Mouse (Mus musculus): ENCODE measurements at regions not wholly inside any gene's neighbourhood (a gene's known extent, or its start where the extent isn't known, plus 50 kb on each side); places are given as distances from the start of the nearest gene placed in this dataset.
"Not testable (repeated sequence)": the region's sequence is repeated elsewhere in the genome, so short reads cannot be mapped to it uniquely, and the experiment has no call there.

DNA sequence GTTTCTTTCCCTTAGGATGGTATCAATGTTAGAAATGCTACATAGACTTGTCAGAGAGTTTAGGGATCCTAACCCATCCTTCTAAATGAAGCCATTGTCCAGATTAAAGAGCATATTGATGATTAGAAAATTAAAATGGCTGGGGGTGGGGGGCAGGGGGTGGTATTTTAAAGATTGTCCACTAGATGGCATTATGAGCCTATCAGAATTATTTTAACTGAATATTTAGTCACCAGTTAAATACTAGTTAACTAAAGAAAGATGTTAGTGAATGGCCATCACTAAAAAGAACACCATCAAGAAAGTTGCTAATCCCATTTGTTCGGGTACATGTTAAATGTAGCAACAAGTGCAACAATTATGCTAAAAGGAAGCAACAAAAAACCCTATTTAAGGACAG lies 1909.6 kb upstream of the 5930422O12Rik start:
- DNase-seq = no peak

DNA sequence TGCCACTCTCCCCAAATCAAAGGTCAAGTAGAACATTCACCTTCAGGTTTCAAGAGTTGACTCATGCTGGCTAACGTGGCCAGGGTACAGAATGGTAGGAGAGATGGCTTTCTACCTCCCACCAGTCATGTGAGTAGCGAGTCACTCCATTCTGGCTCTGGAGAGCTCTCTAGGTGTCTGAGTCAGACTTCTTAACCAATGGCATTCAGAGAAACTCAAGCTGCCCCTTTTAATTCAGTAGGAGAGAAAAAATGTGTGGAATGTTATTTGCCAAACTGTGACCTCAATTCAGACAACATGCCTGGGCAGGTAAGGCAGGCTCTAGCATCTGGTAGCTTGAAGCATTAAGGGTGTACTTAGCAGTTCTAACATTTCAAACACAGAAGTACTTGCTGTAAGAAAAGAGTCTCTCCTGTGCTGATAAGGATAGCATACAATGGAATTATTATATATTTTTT lies 1907.5 kb upstream of the 5930422O12Rik start:
- DNase-seq = peak; percentile 84 to 95

DNA sequence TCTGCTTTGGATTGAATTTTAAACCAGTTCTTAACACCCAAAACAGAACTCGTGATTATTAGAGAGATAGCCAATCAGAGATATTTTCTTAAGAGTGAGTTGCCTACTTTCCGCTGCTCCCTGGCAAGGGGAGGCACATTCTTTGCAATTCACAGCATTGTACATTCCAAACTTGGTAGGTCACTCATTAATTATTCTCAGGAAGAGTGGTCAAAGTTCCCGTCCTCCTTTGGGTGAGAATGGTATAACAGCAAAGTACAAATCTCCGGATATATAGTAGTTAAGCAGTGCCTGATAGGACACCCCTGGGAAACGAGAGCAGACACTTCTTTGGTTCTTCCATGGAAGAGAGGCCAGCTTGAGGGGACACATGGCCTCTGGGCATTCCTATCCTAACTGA lies 1903.4 kb upstream of the 5930422O12Rik start:
- DNase-seq = peak; percentile 74 to 91

DNA sequence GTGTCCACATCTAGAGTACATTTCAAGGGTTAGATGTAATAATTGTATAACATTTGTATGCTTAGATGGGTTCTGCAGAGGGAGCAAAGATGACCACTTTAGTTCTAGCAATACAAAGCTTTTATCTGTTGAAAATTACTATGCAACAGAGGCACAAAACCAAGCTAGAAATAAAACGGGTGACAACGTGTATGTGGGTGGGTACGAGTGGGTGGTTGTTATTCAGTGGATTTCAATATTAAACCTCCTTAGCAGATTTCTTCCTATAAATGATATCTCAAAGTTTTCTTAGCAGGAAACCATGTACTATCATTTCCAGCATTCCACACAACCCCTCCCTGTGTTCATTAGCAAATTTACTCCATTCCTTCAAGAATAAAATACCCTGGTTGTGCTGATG lies 1889.3 kb upstream of the 5930422O12Rik start:
- DNase-seq = no peak

DNA sequence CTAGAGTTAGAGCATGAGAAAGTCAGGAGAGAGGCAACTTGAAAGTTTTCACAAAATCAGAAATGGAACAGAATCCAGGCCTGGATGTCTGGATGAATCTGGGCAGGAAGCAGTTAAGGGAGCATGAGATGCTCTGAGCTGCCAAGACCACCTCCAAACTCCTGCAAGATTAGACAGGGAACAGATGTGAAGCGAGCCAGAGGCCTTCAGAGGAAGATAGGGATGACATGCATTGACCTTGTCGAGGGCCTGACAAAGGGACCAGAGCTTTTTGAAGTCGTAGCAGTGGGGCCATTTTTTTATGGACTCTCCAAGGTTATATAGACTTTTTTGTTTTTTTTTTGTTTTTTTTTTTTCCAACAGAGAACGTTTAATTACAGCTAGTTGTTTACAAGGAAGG lies 1886.9 kb upstream of the 5930422O12Rik start:
- no peak for DNase-seq

DNA sequence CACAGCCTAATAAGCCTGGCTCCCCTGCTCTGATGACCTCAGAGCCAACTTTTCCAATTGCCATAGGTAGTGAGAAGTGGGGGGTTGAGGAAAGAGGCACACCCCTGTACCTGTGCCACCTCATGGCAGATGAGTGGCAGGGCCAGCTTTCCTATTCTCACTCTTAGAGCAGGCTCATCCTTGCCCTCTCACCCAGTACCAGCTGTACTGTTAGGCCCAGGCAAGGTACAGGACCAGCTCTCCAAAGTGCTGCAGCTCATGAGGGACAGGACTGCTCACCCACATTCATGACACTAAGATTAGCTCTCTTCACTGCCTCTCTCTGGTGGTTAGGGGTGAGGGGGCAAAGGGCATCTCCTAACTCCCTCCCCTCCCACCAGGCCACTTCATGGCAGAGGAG lies 1854.4 kb upstream of the 5930422O12Rik start:
- no peak for DNase-seq

DNA sequence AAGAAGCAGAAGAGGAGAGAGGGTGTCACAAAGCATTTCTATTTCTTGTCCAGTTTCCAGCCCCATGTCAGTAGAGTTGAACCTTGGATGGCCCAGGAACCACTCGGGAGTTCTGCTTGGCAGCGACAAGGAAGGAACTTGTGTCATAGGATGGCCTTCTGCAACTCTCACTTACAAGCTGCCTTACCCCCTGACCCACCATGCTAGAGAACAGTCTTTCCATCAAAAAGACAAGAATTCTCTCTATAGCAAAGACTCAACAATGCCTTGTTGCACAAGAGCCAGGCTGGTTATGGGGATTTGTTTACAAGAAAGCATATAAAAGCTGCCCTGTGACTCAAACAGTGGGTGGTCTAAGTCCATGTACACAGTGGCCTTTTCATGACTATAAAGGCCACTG lies 1852.4 kb upstream of the 5930422O12Rik start:
- no peak for DNase-seq

DNA sequence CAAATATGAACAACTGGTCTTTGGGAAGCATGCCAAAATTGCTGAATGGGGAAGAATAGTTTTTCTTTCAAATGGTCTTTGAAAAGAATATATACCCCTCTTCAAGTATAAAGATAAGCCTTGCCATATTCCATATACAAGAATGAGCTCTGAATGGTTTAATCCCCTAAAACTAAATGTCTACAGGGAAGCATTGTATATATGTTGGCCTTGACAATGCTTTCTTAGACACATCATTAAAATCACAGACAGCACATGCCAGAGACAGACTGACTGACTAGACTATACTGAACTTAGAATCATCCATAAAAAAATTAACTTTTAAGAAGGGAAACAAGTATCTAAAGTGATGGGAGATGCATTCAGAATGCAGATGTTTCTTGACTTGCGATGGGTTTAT lies 1843.8 kb upstream of the 5930422O12Rik start:
- no peak for DNase-seq

DNA sequence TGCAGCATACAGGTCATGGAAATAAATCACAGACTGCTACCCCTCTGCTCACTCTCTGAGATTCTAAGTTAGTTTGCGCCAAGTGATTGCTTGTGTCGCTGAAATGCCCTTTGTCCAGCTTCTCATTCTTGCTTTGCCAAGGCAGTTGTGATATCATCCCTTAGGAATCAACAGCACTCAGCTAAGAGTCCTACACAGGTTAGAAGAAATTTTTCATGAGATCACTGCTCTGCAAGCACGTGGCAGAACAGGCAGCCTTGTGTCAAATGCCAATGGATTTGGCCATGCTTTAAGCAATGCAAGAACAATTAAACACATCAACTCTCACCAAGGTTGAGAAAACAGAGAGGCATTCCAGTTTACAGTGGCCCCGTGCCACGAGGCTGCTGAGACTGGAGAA lies 1829.0 kb upstream of the 5930422O12Rik start:
- peak; percentile 6 to 8 for DNase-seq

DNA sequence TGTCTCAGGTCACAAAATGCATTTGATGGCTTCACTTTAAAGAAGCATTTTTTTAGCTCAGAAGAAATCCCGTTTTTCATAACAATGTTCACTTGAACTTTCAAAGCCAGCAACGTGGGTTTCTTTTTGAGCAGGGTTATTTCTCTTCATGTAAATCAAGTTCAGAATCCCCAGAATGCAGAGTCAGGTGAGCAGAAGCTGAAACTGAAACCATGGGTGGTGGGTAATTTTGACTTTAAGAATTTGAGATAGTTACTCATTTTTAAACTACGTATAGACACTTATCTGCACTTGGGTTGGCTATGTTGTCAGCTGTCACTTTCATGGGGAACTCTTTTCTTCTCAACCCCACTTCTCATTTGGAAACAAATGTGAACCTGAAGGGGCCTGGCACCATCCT lies 1827.5 kb upstream of the 5930422O12Rik start:
- DNase-seq = no peak

DNA sequence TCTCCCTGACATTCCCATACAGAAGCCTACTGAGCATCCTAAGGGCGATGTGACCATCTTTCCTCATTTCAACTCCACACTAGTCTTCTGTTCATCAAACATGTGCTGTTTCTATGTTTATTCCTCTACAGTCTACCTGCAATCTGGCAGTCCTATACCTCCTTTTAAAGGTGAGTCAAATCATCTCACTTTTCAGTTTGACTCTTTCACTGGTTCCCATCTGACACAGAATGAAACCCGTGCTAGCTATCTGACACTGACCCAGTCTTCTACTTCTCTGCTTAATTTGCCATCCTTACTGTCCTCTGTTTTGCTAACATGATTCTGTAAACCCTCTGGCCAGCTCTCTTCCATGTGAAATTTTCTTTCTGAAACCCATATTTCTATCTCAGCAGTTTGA lies 1812.0 kb upstream of the 5930422O12Rik start:
- no peak for DNase-seq

DNA sequence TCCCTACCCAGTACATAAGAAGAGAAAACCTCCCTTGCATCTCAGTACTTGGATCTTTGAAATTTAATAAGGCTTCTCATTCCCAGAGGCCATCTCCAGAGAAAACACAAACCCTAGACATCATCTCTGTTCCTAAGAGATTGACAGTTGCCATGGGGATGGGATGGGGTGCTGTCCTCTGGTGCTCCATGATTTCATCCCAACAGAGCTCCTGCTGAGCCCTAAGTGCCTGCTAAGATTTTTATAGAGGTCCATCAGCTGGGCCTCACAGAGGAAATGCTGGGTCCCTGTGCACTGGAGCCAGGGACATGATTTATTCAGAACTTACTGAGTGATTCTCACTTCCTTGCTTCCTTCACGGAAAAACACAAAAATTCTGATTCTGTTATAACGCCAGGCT lies 1800.8 kb upstream of the 5930422O12Rik start:
- no peak for DNase-seq

DNA sequence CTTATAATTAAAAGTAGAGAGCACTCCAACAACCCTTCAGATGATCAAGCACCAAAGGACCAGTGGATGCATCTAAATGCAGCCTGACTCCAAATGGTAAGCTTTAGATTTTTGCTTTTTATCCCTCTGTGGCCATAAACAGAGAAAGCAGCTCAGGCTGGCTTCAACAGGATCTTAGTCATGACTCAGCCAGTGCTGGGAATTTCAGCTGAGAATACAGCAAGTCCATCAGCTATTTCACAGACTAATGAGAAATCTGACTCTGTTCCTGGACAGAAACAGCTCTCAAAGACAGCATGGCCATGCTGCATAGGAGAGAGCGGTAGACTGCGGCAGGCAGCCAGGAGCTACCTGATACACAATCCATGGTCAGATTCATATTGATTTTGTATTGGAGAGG lies 1800.4 kb upstream of the 5930422O12Rik start:
- no peak for DNase-seq

DNA sequence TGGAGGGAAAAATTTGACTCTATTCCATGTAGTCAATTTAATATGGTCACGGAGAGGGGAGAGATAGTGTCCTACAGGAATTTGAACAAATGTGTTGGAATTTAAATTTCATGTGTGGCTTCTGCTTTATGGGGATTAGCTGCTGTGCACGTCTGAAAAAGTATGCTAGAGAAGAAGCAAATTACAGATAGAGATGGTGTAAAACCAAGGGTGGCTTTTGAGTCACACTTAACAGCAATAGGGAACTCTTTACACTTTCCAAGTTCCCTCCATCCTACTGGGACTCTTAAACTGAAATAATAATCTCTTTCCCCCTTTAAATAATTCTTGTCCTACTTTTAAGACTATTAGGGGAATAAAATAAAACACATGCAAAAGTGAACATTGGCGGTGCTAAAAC lies 1790.1 kb upstream of the 5930422O12Rik start:
- no peak for DNase-seq

DNA sequence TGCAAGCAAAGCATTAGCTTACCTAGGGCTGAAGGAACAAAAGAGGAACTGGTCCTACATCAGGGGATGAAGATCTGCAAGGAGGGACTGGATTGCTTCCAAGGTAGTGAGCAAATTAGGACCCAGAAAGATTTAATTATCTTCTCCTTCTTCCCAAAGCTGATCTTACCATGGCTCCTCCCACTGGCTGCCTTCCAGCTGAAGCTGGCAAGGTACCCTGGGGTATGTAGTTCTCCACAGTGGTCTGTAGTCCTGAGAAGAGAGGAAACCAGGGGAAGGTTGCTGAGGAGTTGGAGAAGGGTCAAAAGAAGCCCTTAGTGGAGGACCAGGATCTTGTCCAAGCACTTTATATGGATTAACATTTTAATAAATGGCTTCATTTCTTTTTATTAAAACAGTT lies 1764.8 kb upstream of the 5930422O12Rik start:
- no peak for DNase-seq

DNA sequence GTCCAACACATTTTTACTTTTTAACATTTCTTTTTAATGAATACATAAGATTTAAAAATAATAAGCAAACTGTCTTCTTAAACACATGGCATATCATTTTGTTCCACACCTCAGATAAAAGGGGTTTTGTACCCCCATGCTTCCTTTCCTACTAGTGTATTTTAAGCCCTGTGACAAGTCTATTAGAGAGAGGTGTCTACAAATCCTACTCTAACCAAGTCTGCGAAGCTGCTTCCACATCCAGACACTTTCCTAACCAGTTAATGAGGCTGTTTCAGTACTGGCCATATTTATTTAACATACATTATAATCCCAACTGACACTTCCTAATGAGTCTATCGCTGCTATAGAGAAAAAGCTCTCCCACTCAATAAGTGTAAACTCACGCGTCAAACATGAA lies 1763.0 kb upstream of the 5930422O12Rik start:
- DNase-seq = no peak

DNA sequence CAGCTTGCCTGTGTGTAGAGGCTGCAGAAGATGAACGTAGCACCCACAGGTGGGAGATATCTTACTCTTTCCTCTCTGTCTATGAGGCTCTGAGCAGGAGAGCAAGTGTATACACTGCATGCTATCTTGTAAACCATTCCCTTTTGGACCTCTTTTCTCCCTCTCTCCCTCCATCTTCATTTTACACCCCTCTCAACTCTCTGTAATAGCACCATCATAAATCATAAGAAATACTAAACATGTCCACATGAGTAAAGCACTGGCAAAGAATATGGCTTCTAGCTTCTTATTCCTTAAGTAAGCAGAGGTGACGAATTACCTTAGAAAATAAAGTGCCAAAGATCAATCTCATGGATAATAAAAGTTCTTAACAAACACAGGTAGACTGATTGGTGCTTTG lies 1724.3 kb upstream of the 5930422O12Rik start:
- no peak for DNase-seq

DNA sequence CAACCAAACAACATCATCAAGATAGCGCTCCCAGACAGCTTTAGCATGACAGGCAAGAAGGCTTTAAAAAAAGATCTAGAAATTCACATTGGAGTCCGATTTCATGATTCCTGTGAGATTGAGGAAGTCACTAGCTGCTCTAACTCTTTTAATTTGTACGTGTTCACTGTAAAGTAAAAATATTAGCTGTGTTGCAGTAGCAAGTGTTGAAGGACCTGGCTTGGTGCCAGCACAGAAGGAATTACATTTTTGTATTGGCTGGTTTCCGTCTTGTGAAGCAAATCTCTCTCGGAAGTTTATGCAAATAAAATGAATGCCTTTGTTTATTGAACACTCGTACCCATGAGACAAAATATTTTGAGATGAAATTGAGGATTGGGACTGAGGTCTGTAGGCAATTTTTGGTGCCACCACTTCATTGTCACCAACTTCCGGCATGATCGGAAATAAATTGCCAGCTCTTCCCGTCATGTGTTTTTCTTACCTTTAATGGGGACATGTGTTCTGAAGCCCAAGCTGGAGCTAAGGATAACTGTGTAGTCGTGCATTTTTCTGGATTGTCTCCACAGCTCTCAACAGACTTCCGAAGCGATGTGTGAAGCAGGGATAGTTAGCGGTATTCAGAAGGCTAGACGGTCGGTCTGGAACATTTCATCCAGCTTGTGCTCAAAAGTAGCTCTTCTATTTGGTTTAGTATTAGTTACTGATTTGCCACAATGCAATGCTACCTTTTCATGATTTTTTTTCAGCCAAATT lies 1715.0 kb upstream of the 5930422O12Rik start:
- DNase-seq = no peak

DNA sequence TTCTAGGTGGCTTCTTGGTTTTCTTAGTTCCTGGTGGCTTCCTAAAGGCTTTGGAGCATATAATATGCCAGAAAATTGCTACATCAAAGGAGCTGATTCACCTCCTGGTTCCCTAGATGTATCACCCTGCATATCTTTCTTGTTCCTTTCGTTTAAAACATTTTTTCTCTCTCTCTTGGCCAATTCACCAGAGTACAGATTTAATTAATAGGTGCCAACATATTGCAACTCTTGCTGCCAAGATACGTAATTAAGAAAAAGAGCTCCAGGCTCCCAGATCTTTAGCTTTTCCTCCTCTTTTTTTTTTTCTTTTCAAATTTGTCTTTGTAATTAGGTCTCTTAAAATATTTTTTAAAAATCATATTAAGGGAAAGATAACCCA lies 1714.4 kb upstream of the 5930422O12Rik start:
- no peak for DNase-seq

DNA sequence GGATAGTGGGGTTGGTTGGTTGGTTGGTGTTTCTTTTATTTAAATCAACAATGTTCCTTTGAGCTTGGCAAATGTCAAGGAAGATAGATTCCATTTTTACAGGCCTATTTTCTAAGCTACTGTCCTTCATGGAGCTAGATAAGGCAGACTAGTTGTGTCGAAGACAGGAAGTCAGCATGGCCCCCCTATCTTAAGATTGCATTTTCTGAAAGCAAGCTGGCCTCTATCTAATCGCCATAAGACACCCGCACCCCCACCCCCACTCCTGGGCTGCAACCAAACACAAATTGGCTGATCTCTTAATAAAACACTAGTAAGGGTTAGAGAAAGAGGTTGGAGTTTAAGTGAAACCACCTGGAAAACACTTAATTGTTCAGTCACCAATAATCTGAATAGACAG lies 1708.5 kb upstream of the 5930422O12Rik start:
- no peak for DNase-seq

DNA sequence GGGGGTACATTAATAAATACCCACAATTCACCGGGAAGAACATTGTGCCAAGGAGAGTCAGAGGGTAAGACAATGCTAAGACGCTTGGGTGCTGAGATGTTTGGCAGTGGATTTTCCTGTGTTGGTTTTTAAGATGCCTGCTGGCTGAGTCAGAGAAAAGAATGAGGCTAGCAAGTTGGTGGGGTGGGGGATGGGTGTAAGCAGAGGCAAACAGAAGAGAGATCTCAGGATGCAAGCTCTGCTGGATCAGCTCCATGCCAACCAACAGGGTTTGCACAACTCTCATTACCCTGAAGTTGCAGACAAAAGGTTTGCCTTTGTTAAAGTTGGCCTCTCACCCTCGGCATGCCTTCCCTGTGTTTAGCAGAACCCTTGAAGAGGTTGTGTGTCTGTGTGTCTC lies 1707.9 kb upstream of the 5930422O12Rik start:
- no peak for DNase-seq

DNA sequence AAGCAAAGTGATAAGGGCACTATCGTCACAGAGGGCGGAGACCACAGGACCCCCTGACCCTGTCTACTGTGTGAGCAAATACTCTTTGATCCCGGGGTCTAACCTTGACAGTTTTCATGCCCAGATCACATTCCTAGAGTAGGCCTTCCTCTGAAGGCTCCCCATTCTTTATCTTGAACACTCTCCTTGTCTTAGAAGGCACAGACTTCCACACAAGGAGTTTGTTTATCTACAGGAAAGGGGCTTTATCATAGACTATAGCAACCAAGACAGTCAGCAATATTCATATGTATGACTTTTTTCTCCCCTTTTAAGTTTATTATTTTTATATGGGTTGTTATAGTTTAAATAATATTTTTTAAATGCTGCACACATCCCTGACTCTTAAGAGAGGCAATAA lies 1703.1 kb upstream of the 5930422O12Rik start:
- DNase-seq = no peak

DNA sequence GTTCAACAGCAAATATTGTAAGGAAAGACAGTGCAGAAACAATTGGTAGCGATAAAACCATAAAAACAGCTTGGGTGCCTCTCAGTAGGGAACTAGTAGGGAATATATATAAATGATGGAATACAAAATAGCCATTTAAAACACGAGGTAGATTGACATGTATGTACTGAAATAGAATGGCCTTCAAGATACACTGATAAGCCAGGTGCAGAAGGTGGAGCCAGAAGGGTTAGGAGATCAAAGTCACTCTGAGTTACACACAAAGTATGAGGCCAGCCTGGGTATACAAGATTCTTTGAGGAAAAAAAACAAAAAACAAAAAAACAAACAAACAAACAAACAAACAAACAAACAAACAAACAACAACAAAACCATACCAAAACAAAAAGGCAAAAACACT lies 1692.9 kb upstream of the 5930422O12Rik start:
- no peak for DNase-seq

DNA sequence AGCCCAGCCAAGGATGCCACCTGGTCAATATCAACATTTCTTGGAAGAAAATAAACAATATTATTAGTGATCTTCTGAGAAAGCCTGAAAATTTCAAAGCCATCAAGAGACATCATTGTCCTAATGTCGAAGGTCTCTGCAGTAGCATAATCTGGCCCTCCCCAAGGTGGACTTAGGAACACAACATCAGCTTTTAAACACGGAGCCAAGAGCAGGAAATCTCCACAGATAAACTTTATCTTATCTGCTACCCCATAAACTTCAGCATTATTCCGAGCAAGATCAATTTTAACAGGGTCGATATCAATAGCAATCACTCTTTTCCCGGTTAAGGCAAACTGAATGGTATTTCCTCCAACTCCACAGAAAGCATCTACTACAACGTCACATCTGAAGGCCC lies 1691.2 kb upstream of the 5930422O12Rik start:
- not testable (repeated sequence) for DNase-seq

DNA sequence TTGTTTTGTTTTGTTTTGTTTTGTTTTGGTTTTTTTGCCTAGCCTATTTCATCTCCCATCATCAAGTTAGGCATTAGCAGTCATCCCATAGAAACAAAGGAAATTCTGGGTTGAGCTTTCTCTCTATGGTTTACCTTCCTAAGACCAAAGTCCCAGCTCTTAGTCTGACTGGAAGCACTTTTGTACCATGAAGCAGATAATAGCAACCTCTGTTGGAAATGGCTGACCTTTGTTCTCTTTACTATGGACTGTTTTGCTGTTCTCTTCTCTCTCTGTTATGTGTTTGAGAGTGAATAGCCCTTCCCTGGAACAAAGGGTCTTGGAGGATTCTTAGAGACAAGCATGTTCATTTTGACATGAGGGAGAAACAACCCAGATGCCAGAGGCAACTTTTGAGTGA lies 1681.7 kb upstream of the 5930422O12Rik start:
- no peak for DNase-seq

Data from kidney, adult 8-10 months (tissue).